Mouse (Mus musculus): ENCODE data around the gene Rtel1. TPM values are rescaled to one million over a fixed set of nuclear protein-coding genes. Genes with fewer than 3 reads are reported as not detected.

The Rtel1 gene
- polyA plus RNA-seq, 1 experiment, result 57.6 TPM

DNA sequence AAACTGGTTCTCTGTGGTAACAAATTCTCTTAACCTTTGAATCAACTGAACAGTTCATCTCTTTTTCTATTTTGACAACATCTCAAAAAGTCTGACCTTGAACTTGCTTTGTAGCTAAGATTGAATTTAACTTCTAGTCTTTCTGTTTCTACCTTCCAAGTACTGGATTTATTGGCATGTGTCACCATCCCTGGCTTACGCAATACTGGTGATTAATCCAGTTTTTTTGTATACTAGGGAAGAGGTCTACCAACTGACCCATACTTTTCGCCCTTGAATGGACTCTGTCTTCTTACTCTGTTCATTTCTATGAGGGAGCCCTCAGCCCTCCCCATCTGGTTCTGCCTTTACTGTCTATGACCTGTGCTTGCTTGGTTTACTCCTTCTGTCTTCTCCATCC lies 6.6 kb downstream of the Rtel1 start:
- no peak for DNase-seq (ENCODE audit: low read depth)

DNA sequence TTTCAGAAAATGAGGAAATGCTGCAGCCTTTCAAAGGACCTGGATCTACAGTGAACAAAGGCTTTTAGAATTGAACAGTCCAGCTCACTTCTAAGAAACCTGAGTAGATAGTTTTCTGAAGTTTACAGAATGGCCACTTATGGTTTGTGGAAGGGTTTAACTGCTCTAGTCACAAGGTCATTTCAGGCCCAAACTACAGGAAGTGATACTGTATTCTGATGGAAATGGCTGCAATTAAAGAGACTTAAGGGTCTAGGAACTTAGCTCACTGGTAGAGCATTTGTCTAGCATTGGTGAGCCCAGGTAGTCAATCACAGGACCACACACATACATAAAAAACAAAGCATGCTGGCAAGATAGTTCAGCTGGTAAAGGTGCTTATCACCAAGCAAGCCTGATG lies 13.0 kb downstream of the Rtel1 start:
- DNase-seq (ENCODE audit: low read depth), result no peak

DNA sequence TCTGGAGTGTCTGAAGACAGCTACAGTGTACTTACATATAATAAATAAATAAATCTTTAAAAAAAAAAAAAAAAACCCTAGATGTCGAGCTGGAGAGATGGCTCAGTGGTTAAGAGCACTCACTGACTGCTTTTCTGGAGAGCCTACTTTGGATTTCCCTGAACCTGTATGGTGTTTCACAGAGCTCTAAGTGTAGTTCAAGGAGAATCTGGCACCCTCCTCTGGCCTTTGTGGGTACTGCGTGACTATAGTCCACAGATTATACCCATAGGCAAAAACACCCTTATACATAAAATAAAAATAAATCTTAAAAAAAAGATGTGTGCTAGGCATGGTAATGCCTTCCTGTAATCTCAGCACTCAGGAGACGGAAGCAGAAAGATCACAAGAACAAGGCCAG lies 14.5 kb downstream of the Rtel1 start:
- no peak for DNase-seq (ENCODE audit: low read depth)

DNA sequence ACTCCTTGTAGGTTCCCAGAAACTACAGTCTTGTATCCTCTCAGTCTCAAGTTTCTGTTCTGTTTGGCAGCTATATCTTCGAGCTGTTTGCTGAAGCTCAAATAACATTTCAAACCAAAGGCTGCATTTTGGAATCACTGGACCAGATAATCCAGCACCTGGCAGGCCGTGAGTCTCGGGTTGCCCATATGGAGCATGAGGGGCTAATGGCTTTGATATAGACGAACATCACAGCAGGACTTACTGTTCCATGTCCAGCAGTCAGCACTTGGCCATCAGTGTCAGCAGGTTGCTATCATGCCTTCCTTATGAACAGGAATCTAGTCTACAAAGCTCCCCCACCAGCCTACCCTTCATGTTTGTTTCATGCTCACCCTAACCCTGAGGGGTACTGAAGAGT lies 20.9 kb downstream of the Rtel1 start:
- DNase-seq (ENCODE audit: low read depth), result no peak

DNA sequence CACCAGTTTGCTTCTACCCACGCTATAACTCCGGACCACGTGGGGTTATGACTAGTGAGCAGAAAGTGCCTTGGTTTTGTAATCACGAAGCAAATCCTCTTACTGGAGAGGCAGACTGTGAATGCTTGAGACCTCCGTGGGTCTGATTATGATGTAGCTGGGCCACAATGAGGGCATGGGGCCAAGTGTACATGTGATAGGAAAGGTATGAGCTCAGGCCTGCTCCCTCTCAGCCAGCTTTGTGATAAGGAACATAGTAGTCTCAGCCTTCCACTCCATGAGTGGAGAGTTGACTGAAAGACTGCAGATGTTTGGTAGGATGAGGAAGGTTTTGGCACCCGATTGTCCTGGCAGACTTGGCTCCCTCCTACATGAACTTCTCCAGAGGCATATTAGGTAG lies 23.2 kb downstream of the Rtel1 start:
- DNase-seq (ENCODE audit: low read depth), result no peak

DNA sequence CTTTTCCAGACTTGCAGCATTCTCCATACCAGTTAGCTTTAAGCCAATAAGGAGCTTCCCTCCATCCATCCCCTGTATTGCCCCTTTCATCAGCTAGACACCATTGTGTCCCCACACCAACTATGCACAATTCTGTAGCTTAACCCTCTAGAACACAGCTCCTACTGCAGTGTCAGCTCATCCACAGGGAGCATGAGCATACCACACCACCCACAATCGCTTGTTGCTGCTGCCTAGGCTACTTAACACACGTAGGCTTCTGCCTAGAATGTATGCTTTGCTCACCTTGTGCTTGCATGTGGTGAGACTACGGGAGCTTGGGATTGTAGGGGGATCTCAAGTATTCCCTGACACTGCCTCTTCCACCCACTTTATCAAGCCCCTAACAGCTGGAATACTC lies 37.2 kb downstream of the Rtel1 start:
- no peak for DNase-seq (ENCODE audit: low read depth)

DNA sequence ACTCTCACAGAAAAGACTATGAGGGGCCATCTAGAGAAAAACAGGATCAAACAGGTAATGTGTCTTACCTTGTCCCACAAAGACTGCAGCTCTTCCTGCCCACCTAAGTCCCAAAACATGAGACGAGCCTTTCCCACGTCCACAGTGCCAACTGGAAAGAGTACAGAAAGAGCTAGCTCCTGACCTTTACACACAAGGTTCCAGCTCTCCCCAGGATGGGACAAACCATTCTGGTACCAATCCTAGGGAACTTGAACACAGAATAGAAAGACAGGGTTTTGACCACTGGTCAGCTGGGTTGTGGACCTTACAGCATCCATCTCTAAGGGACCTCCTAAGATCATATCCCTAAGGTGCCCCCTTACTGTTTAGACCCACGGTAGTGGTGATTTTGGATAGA lies 44.4 kb downstream of the Rtel1 start:
- DNase-seq (ENCODE audit: low read depth), result no peak

DNA sequence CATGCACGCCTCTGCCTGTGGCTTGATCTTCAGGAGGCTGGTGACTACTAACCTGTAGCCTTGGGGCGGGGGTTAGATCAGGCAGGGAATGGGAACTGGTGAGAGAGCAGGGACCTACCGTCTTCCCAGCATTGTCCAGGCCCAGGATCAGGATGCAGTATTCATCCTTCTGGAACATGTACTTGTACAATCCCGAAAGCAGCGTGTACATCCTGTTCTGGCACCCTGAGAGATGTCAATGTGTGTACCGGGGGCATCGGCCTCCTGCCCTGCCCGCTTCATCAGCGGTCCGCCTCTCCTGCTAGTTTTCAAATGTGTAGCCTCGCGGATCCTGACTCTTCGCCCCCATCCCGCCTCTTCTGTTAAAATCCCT lies 44.9 kb downstream of the Rtel1 start:
- no peak for DNase-seq (ENCODE audit: low read depth)

DNA sequence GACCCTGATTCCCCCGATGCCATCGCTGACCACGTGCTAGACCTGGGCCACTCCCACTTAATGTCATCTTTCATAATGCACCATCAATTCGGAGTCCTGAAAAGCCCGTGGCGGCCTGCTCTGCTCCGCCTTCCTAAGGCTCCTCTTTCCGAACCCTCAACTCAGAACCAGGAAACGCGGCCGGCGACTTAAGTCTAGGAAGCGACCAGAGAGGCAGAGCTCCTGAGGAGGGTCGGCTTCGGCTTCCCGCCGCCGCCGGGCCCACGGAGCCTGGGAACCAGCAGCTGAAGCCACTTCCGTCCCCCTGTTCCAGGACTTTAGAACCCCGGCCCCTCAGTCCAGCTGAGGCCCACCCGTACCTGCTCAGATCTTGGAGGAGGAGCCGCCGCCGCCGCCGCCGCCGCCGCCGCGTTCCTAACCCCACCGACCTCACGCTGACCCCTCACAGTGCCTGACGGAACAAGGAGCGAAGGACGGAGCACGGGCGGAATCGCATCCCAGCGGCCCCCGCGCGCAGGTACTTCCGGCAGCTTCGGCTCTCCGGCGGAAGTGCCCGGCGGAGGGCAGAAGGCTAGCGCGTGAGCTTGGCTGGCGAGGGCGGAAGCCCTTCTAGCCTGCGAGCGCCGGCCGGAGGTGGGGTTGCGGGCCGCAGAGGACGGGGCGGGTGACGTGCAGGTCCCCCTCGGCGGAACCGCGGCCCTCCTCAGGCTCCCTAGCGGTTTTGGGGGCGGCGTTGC lies 45.5 kb downstream of the Rtel1 start, which contains the start of the genes Zgpat and Arfrp1:
Gene Zgpat, plus strand, starts transcription at position 69 of the 737 bp plus-strand sequence.
Gene Arfrp1, minus strand, starts transcription at position 545 of the 737 bp plus-strand sequence.
- no peak for DNase-seq (ENCODE audit: low read depth)

DNA sequence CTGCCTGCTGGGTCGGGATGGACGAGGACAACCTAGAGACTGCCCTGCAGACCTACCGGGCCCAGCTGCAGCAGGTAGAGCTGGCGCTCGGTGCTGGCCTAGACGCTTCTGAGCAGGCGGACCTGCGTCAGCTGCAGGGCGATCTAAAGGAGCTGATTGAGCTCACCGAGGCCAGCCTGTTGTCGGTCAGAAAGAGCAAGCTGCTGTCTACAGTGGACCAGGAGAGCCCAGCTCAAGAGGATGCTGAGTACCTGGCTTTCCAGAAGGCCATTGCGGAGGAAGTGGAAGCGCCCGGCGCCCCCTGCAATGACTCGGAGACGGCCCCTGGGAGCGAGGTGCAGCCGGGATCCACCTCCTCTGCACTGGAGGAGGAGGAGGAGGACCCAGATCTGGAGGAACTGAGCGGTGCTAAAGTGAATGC lies 46.1 kb downstream of the Rtel1 start:
- no peak for DNase-seq (ENCODE audit: low read depth)

DNA sequence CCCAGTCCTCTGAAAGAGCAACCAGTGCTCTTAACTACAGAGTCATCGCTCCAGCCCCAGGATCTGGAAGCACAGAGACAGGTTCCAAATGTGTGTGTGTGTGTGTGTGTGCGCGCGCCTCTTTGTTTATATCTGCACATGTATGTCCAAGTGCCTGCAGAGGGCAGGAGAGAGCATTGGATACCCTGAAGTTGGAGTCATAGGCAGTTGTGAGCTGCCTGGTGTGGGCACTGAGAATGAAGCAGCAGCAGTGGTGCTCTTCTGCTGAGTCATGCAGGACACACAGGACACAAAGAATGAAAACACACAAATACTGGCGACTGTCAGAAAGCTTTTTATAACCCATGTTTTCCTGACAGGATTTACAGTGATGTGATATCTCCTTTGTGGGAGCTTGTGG lies 50.5 kb downstream of the Rtel1 start:
- no peak for DNase-seq (ENCODE audit: low read depth)

DNA sequence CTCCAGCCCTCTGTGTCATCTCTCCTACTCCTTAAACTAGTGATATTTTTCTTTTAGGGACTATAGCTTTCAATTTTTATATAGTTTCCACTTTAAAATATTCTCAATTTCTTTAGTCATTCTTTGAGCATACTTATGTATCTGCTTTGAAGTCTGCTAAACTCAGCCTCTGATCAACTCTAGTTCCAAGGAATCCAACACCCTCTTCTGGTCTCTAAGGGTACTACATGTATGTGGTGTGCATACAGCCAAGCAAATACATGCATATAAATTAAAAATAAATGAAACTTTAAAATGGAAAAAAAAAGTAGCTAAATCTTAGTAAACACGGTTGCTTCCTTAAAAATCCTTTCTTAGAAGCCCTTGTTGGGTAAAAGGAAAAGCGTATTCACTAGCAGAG lies 56.2 kb downstream of the Rtel1 start:
- no peak for DNase-seq (ENCODE audit: low read depth)

DNA sequence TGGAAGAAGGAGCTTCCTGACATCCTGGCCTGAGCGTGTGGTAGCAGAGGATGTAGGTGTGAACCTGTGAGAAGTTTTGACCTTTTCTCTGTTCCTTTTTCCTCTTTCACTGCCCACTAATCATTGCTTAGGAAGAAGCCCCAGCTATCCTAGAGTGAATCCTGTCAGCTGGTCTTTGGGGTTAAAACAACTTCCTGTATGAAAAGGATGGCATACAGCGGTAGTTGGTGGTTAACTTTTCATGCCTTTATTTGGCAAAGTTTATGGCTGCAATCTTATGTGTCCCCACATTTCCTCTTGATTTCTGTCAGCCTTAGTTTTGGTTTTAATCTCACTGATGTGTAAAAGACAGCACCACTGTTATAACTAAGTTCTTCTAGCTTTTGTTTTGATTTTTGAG lies 57.7 kb downstream of the Rtel1 start:
- DNase-seq (ENCODE audit: low read depth), result no peak

DNA sequence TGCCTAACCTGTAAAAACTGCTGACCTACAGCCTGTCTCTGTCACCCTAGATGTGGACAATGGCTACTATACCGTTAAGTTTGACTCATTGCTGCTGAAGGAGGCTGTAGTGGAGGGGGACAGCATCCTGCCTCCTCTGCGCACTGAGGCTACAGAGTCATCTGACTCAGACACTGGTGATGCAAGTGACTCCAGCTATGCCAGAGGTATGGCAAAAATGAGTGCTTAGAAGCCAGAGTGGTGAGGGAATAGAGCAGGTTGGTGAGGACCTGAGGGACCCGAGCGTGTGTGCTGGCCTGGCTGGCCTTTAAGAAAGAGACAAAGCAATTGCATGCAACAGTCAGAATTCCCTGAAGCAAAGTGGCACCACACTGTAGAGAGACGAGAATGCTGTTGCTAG lies 59.2 kb downstream of the Rtel1 start:
- no peak for DNase-seq (ENCODE audit: low read depth)

DNA sequence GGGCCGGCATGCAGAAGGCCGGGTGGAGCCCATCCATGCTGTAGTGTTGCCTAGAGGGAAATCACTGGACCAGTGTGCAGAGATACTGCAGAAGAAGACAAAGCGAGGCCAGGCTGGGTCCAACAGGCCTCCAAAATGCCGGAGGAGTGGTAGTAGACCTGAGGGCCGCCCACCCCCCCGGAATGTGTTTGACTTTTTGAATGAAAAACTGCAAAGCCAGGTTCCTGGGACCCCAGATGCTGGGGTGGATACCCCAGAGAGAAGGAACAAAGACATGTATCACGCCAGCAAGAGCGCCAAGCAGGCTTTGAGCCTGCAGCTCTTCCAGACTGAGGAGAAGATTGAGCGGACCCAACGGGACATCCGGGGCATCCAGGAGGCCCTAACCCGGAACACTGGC lies 60.2 kb downstream of the Rtel1 start, which contains the start of gene Lime1:
Gene Lime1, plus strand, starts transcription at position 301 of the 400 bp plus-strand sequence.
- no peak for DNase-seq (ENCODE audit: low read depth)

DNA sequence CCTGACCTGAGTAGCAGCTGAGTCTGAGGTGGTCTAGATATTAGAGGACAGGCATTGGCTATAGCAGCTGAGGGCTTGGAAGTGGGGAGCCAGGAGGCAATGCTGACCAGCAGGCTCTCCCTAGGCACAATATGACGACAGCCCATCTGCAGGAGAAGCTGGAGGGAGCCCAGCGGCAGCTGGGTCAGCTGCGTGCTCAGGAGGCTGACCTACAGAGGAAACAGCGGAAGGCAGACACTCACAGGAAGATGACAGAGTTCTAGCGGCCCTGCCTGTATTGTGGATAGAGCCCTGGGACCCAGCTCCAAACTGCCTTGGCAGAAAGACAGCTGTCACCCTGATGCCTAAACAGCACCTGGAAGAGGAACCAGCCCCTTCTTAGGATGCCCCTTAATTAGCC lies 60.7 kb downstream of the Rtel1 start:
- DNase-seq (ENCODE audit: low read depth), result no peak

DNA sequence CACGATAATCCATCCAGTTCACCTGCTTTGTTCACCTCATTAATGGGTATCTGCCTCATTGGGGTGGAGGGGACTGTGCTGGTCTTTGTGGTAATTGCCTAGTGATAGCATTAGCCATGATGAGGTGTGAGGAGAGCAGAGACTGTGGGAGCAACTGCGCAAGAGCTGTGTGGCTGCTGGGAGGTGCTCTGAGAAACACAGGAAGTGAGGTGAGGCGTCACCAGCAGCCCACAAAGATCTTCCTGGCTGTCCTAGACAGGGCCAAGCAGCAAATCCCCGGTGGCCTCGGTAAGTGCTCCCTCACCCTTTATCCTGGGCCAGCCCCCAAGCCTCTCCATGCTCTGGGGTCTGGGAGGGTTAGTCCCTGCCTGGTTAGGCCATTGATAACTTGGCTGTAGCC lies 61.6 kb downstream of the Rtel1 start:
- no peak for DNase-seq (ENCODE audit: low read depth)

DNA sequence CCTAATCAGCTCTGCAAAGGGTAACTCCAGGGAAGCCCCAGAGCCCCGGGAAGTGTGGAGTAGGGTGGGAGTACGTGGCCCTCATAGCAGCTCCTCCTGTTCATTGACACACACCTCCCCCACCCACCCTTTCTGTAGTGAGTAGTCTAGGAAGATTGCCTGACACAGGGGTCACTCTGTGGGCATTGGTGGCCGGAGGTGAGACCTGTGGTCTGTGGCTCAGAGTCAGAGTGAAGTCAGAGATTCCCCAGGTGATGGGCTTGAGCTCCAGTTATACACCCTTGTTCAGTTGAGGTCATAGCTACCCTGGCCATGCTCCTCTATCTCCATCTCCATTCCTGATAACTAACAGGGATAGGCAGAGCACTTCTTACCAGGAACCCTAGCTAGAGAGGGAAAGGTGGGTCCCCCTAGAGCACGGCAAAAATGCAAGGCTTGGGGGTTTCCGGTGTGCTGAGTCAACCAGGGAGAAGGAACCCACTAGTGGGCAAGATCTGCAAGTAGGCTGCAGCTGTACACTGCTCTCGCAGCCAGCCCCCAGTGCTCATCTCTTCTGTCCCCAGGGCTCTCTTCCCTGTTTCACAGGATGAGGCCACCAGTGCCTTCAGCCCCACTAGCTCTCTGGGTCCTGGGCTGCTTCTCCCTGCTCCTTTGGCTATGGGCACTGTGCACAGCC lies 62.2 kb downstream of the Rtel1 start:
- no peak for DNase-seq (ENCODE audit: low read depth)

DNA sequence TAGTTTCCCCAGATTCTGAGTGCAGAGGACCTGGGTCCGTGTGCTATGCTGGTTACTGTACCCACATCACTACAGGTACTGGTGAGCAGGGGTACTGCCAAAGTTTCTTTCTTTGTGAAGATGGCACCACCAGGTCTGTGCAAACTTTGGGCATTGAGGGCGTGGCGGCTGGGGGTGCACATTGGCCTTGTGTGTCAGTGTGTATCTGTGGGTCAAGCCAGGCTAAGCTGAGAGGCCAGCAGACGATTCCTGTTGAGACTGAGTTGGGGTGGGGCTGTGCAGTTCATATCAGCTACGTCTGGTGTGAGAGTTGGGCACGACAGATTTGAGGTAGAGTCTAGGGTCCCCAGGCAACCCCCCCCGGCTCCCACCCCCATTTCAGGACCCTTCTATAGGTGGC lies 64.9 kb downstream of the Rtel1 start:
- DNase-seq (ENCODE audit: low read depth), result no peak

DNA sequence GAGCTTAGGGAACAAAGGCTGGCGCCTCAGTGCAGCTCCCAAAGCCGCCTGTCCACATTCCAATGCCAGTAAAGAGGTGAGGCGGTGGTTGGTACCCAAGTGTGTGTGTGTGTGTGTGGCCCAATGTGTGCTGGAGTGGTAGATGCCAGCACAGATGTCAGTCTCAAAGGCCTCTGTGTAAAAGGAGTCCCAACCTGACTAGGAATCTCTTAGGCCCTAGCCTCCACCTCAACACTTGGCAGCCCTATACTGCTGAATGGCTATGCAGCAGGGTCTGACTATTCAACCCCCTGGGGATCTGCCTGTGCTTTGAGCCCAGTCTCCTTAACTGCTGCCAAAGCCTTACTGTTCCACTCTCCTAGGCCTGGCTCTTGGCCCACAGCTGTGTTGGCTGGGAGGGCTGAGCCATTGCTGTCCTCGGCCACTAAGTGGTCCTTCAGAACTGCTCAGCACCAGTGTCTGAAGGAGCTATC lies 65.4 kb downstream of the Rtel1 start:
- no peak for DNase-seq (ENCODE audit: low read depth)

DNA sequence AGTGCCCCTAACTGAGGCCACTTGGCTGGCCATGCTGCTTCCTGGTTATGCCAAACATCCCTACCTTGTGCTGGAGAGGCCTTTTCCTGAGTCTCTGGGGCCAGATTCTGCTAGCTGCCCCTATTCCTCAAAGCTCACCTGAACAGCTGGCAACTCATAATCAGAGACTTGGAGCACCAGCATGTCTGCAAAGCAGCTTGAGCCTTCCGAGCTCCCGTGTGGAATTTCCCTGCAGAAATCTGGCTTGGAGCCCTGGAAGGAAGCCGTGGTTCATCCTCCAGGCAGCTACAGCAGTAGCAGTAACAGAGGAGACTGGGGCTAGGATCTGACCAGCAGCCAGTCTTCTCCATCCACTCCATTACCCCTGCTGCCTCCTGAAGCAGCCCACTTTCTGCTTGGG lies 66.3 kb downstream of the Rtel1 start:
- no peak for DNase-seq (ENCODE audit: low read depth)

DNA sequence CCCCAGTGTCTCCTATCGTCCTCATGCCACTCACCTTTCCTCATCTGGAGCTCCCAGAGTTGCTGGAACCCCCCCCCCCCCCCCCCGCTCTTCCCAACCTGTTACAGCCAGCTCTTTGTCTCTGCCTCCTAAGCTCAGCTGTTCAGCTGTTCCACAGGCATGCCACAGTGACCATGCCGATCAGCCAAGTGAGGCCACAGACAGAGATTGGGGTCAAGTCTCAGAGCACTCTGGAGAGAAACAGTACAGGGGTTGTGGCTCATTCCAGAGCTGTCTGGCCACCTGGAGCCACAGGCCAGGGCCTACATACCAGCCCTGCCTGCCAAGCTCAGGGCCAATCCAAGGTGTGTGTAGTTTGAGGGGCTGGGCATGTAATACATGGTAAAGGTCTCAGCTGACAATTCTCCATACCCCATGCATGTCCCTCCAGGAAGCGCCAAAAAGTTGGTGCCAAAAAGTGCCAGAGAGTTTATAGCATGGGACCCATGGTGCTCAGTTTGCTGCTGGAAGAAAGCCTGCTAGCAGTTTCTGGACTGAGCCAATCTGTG lies 67.2 kb downstream of the Rtel1 start:
- DNase-seq (ENCODE audit: low read depth), result no peak
